Mouse (Mus musculus): ENCODE data around the gene Slc9c1. TPM values are rescaled to one million over a fixed set of nuclear protein-coding genes. Genes with fewer than 3 reads are reported as not detected.
A peak's percentile ranks its signal among the peaks of the same experiment; 100 is the strongest.

The Slc9c1 gene
- total RNA-seq, 2 experiments from 2014 or later: not detected

DNA sequence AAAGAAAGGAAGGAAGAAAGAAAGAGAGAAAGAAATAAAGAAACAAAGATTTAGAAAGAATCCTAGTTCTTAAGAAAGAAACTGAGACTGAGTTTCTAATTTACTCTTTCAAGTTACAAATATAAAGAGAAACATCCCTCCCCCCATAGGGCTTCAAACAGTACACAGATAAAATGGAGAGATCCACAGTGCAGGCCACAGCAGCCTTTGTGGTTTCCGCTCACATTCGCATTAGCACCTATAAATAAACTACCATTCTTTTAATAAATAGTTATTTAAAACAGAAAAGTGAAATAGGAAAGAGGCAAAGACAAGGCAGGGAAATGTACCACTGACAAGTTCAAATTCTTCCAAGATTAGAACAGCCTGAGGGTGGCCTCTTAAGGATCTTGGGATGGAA is 89.7 kb downstream of the Slc9c1 start:
- DNase-seq (ENCODE audit: low spot score in 2 of 2): no peak

GRCm38 (mm10) chr16:45625342-45625741 is 90.2 kb downstream of the Slc9c1 start:
- DNase-seq (ENCODE audit: low spot score in 2 of 2): no peak

- no peak for DNase-seq (ENCODE audit: low spot score in 2 of 2)
Observed at GRCm38 (mm10) chr16:45629497-45630105, 94.5 kb downstream of the Slc9c1 start.

- peak; percentile 11 to 70 for DNase-seq (ENCODE audit: low spot score in 2 of 2)
Observed at GRCm38 (mm10) chr16:45630347-45630960, 95.3 kb downstream of the Slc9c1 start.

DNA sequence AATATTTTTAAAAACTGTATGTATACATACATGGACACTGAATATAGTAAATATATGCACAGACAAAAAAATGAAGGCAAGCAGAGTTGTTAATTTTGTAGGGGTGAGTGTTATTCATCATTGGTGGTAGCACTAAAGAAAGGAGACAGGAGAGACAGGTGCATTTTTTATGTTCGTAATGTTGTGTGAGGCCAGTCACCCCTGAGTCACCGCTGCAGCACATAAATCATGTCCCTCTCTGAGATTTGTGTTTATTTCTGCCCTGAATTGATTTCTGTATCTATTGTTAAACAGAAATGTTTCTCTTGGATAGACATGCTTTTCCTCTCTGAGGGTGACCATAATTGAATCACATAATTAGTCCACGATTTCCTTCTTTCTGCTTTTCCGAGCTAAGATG is 97.3 kb downstream of the Slc9c1 start:
- DNase-seq (ENCODE audit: low spot score in 2 of 2): no peak

GRCm38 (mm10) chr16:45635826-45636225 is 100.7 kb downstream of the Slc9c1 start:
- DNase-seq (ENCODE audit: low spot score in 2 of 2): peak in 1 of 2 experiments; percentile 23

DNA sequence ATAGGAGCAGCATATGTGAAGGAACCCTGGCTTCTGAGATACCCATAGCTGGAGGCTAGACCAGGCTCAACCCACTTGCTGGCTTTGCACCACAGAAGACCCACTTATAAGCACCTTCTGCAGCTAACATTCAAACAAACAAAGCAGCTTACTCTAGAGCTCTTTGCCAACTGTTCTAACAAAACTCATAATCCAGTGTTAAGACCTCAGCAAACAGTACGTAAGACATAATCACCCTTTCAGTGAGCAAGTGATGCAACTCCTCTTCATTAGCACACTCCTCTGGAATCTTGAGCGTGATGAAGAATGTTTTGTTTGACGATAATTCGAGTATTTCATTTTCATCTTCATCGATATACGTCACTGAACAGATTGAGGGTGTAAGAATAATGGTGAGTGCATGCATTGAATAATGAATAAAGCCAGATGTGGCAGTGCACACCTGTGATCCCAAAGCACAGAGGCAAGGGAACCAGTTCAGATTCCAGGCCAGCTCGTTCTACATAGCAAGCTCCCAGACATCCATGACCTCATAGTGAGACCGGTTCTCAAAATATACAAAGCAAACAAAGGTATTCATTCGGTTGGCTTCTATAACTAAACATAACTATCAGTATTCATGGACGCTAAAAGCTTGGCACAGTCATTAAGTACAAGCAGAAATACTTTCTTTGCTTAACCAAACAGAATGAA is 105.1 kb downstream of the Slc9c1 start:
- DNase-seq (ENCODE audit: low spot score in 2 of 2): no peak

GRCm38 (mm10) chr16:45641301-45641700 is 106.2 kb downstream of the Slc9c1 start:
- no peak for DNase-seq (ENCODE audit: low spot score in 2 of 2)

DNA sequence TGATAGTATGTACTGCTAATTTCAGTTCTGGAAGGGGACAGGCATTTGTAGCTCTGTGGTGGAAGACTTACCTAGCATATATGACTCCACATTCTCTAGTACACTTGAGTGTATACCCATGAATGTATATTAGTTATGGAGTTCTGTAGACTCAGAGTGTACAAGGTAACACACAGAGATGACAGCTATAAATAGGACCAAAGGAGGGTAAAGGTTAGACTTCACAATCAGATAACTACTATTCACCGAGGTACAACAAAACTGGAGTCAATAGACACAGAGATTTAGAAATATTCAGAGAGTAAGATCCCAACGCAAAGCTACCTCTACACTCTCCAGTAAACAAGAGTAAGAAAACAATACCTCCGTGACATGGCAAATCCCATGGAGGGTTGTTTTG is 108.8 kb downstream of the Slc9c1 start:
- DNase-seq (ENCODE audit: low spot score in 2 of 2): no peak

DNA sequence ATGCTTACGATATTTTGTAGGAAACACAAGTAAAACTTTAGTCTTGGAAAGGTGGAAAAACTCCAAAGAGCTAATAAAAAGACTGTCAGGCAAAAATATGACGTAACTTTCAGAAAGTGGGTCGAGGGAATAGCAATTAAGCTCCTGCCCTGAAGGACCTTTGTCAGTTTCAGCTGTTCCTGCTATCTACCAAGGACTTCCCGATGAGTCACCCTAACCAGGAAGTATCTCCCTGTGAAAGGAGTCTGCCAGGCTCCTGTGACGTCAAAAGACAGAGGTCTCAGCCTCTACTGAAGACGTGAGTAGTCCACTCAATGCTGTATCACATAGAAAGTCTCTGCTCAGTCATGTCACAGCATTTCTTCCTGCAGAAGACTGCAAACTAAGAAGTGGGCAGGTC is 109.3 kb downstream of the Slc9c1 start:
- no peak for DNase-seq (ENCODE audit: low spot score in 2 of 2)

DNA sequence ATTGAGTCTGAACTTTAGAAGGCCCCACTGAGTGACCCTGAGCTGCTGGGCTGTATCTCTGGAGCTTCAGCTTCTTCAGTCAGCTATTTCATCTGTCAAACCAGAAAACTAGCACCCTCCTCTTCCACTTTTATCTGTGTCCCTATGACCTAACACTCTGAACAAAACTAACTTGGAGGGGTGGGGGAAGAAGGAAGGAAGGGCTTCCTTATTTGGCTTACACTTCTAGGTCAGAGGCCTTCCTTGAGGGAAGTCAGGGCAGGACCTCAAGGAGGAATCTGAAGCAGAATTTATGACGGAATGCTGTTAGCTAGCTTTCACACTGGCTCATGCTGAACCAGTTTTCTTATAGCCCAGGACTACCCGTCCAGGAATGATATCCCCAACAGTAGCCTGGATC is 116.4 kb downstream of the Slc9c1 start:
- no peak for DNase-seq (ENCODE audit: low spot score in 2 of 2)

- no peak for DNase-seq (ENCODE audit: low spot score in 2 of 2)
Observed at GRCm38 (mm10) chr16:45653009-45653933, 118.2 kb downstream of the Slc9c1 start.

- DNase-seq (ENCODE audit: low spot score in 2 of 2): no peak
Observed at GRCm38 (mm10) chr16:45653934-45654332, 118.8 kb downstream of the Slc9c1 start, which contains the start of gene BC016579. Gene BC016579, minus strand, starts transcription at chr16:45654068.

DNA sequence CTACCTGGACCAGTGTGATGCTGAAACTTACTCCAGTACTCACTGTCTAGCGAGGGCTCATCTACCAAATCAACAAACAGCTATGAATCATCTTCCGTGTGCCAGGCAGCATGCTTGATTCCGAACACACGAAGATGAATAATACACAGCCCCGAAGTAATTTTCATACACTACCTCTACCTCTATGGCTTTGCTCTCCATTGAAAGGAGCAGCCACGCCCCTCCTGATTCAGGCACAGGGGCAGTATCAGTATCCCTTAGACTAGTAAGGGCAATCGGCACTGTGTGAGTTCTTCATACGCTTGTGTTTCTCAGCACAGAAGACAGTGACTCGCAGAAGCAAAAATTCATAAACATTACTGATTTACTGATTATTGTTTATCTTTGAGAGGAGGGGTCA is 119.4 kb downstream of the Slc9c1 start:
- DNase-seq (ENCODE audit: low spot score in 2 of 2): no peak

Other genes starting within 250 kb of the Slc9c1 start
- 10 to 100 TPM; 64.6 to 76.8 TPM for gene Cd200, start 126.3 kb upstream of the Slc9c1 start, total RNA-seq (2021)
- under 1 TPM; 0.15 to 0.28 TPM for gene Gm609, start 42.3 kb upstream of the Slc9c1 start, total RNA-seq (2021)
- gene Gm17783, start 3.3 kb upstream of the Slc9c1 start, total RNA-seq (2021): not detected
- not detected for gene Gcsam, start 75.1 kb downstream of the Slc9c1 start, total RNA-seq (2021)
- gene BC016579, start 118.8 kb downstream of the Slc9c1 start, total RNA-seq (2021): under 1 TPM; 0.25 to 0.30 TPM
- gene Tmprss7, start 158.3 kb downstream of the Slc9c1 start, total RNA-seq (2021): under 1 TPM; 0.56 to 0.62 TPM
- gene Tagln3, start 189.3 kb downstream of the Slc9c1 start, total RNA-seq (2021): 100 to 1,000 TPM; 219 to 242 TPM
- gene Abhd10, start 207.6 kb downstream of the Slc9c1 start, total RNA-seq (2021): 10 to 100 TPM; 18.0 to 20.5 TPM